Mouse (Mus musculus) E14TG2a.4 (cell line): Measurements from ENCODE around the gene Pogk.

Experiments used
- H3K27me3 ChIP-seq: 2 replicates; pipeline ENCODE4 v1.6.1; 2014; ENCODE audit warnings: low read length, control low read depth; ENCODE audit not compliant: insufficient read depth
- H3K36me3 ChIP-seq: 2 replicates; pipeline ENCODE4 v1.6.1; 2014; ENCODE audit warnings: low read length, control low read depth; ENCODE audit not compliant: insufficient read depth
- H3K4me1 ChIP-seq: replicated peaks from 2 replicates; pipeline ENCODE4 v1.6.1; 2014; ENCODE audit warnings: low read depth, low read length, control low read depth
- H3K4me3 ChIP-seq: replicated peaks from 2 replicates; pipeline ENCODE4 v1.5.1; 2014; ENCODE audit warnings: mild to moderate bottlenecking, low read length
- H3K9me3 ChIP-seq: 2 replicates; pipeline ENCODE4 v1.6.1; 2014; ENCODE audit warnings: low read length, control low read depth
- CTCF ChIP-seq: conservative IDR thresholded peaks from 2 replicates; pipeline ENCODE4 v1.5.1; 2014; ENCODE audit warnings: low read length
- NANOG ChIP-seq: IDR thresholded peaks from 2 replicates; pipeline ENCODE4 v1.6.1; 2014; ENCODE audit warnings: borderline replicate concordance, low read length, mixed read lengths
- POU5F1 ChIP-seq: IDR thresholded peaks from 2 replicates; pipeline ENCODE4 v1.6.1; 2014; ENCODE audit warnings: low read length, borderline replicate concordance

Gene Pogk

DNA sequence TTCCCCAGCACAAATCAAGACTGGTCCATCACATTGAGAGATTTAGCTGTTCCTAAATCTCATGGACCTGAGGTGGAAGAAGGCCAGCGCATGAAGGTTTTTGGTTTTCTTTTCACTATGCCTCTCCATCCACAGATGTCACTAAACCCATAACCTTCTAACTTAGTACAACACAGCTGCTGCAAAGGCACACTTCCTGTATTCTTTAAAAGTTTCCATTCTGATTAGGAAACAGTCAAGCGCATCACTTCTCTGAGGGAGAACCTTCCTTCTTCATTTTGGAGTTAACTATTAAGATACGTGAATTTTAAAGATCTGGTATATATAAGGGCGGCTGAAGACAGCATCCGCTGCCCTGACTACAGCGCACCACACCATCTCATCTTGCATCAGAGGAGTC is 64.1 kb downstream of the Pogk start:
- TF ChIP-seq POU5F1 (no peak), CTCF (no peak), NANOG (no peak)
- Histone ChIP-seq H3K9me3 (peaks cover 21% of the 10 kb centered on the region), H3K4me3 (no peak overlapping the region), H3K4me1 (no peaks in the 10 kb centered on the region), H3K36me3 (no peaks in the 10 kb centered on the region), H3K27me3 (no peaks in the 10 kb centered on the region)

DNA sequence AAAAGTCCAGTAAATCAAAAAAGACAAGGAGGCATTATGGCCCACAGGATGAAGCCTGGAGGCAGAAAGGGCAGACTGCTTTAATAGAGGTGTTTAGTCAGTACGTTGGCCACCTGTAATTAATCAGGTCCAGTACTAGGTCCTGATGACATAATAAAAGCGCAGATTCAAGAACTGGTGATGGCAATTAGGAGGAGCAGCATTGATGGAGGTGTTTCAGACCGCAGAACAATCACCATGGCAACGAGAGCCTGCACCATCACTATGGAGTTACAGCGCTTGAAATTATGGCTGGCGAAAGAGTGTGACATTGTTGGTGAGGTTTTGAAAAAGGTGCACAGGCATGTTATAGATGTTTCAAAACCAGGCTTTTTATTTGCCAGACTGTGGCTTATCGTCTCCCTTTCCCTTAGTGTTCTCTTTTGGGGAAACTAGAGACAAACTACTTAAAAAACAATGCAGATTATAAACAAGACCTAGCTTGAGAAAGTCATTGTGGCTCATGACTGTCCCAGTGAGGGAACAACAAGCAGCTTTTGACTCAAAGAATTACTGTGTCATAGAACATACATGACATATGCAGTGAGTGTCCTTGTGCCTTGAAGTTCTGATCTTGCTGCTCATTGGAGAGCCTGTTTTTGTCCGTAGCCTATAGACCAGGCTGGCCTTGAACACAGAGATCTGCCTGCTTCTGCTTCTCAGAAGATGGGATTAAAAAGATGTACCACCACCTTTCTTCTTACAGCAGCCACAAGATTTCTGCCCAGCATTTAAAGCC is 65.2 kb downstream of the Pogk start:
- H3K9me3 ChIP-seq = peaks cover 10% of the 10 kb centered on the region
- no peaks in the 10 kb centered on the region for H3K36me3 ChIP-seq
- no peak overlapping the region for H3K4me3 ChIP-seq
- H3K27me3 ChIP-seq = no peaks in the 10 kb centered on the region
- TF ChIP-seq NANOG (no peak), POU5F1 (no peak), CTCF (no peak)
- H3K4me1 ChIP-seq = no peaks in the 10 kb centered on the region

DNA sequence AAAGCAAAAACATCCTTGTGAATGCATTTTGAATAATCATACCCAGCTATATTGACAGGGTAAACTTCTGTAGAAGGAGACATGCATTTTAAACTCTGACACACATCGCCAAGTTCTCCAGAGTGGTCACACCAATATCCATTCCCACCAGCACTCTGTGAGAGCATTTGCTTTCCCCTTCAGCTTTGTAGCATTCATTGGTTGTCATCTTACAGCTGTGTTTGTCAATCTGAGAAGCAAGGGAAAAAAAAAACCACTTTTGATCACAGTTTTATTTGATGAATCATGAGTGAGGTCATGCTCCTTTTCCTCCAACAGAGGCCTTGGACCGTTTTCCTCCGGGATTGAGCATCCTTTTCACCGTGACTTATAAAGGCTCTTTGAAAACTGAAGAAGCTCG is 66.1 kb downstream of the Pogk start:
- TF ChIP-seq NANOG (no peak), POU5F1 (no peak), CTCF (no peak)
- Histone ChIP-seq H3K27me3 (no peaks in the 10 kb centered on the region), H3K36me3 (no peaks in the 10 kb centered on the region), H3K4me1 (no peaks in the 10 kb centered on the region), H3K4me3 (no peak overlapping the region), H3K9me3 (peaks cover 6% of the 10 kb centered on the region; the same call in 1 of the 2 replicates)

DNA sequence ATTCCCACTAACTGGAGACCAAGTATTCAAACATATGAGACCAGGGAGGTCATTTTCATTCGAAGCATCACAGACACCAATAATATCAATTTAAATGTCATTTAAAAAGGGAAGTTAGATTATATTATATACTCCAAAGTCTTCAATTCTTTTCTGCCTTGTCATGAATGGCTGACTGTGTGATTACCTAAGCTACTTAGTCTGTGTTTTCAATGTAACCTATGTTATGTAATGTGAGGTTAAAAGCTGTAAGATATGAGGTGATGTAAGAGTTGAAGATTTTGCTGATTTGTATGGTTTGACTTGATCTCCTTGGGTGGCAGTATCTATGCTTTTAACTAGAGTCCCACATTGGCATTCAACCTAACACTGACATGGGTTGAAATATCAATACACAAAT is 67.1 kb downstream of the Pogk start:
- no peaks in the 10 kb centered on the region for H3K4me1 ChIP-seq
- no peaks in the 10 kb centered on the region for H3K27me3 ChIP-seq
- TF ChIP-seq NANOG = no peak
- no peak for TF ChIP-seq POU5F1
- TF ChIP-seq CTCF = no peak
- H3K36me3 ChIP-seq = no peaks in the 10 kb centered on the region
- no peak overlapping the region for H3K4me3 ChIP-seq
- no peaks in the 10 kb centered on the region for H3K9me3 ChIP-seq

DNA sequence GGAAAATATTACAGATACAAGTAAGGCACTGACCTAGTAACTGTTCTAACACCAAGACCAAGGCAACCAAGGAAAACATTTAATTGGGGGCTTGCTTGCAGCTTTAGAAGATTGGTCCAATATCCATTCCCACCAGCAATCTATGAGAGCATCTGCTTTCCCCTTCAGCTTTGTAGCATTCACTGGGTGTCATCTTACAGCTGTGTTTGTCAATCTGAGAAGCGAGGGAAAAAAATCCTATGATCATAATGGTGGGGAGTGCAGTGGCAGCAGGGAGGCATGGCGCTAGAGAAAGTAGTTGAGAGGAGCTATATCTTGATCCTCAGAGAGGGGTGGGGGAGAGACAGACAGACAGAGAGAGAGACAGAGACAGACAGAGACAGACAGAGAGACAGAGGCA is 67.6 kb downstream of the Pogk start:
- H3K4me3 ChIP-seq = no peak overlapping the region
- no peaks in the 10 kb centered on the region for H3K9me3 ChIP-seq
- no peaks in the 10 kb centered on the region for H3K27me3 ChIP-seq
- no peak for TF ChIP-seq NANOG
- no peak for TF ChIP-seq CTCF
- no peak for TF ChIP-seq POU5F1
- no peaks in the 10 kb centered on the region for H3K36me3 ChIP-seq
- H3K4me1 ChIP-seq = no peaks in the 10 kb centered on the region

DNA sequence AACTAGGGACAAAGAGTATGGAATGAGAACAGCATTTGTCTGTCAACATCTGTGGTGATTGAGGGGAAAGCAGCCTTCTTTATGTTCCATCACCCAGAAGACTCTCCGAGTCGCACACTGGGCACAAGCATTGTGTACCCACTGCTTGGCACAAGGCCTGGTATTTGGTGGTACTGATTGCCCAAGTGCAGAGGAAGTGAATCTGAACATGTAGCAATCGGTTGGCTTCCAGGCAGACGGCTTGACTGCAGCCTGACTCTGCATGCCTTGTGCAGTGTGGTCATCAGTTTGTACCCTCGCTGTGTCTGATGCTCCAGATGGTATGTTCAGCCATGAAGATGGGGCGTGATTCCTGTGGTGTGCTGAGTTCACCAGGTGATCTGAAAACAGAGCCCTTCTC is 70.6 kb downstream of the Pogk start:
- H3K9me3 ChIP-seq = no peaks in the 10 kb centered on the region
- no peaks in the 10 kb centered on the region for H3K36me3 ChIP-seq
- TF ChIP-seq POU5F1 (no peak), NANOG (no peak), CTCF (no peak)
- no peaks in the 10 kb centered on the region for H3K27me3 ChIP-seq
- no peaks in the 10 kb centered on the region for H3K4me1 ChIP-seq
- H3K4me3 ChIP-seq = no peak overlapping the region
